Mouse (Mus musculus) cortical plate, adult 2 months (tissue): ENCODE results near the gene Traf4. TPM values are rescaled to one million over a fixed set of nuclear protein-coding genes. Genes with fewer than 3 reads are reported as not detected.
A peak's percentile ranks its signal among the peaks of the same experiment; 100 is the strongest.

Experiments used
- H3K27ac ChIP-seq: fragments of 200-500 bp; 2 replicates; pipeline ENCODE4 v1.5.1; 2012; ENCODE audit warnings: low read length, control low read depth, inconsistent platforms; ENCODE audit not compliant: insufficient read depth
- H3K4me1 ChIP-seq: fragments of 200-500 bp; 2 replicates; pipeline ENCODE4 v1.6.1; 2011; ENCODE audit warnings: low read length; ENCODE audit not compliant: control insufficient read depth, insufficient read depth
- H3K4me3 ChIP-seq: fragments of 200-500 bp; 2 replicates; pipeline ENCODE4 v1.5.1; 2011; ENCODE audit warnings: mild to moderate bottlenecking, low read length, control low read depth; ENCODE audit not compliant: insufficient read depth
- CTCF ChIP-seq: fragments of 200-500 bp; IDR thresholded peaks from 2 replicates; pipeline ENCODE4 v1.5.1; 2011; ENCODE audit warnings: mild to moderate bottlenecking, control low read depth, low read length; ENCODE audit not compliant: insufficient read depth; ENCODE audit errors: extremely low read depth
- POLR2A ChIP-seq: fragments of 200-500 bp; IDR thresholded peaks from 2 replicates; pipeline ENCODE4 v1.6.1; 2011; ENCODE audit warnings: mild to moderate bottlenecking, low read length, control low read depth; ENCODE audit not compliant: insufficient read depth; ENCODE audit errors: extremely low read depth
- polyA plus RNA-seq: library from polyadenylated mRNA; depleted of rRNA; stranded (reverse); fragments of >200 nt; gene quantifications from 2 replicates; pipeline ENCODE4 v1.2.3, GENCODE M21; 2012

The Traf4 gene
- polyA plus RNA-seq, 1 experiment, result 19.6 TPM

GRCm38 (mm10) chr11:78126739-78127138, 38.6 kb downstream of the Traf4 start:
- Histone ChIP-seq H3K27ac (no peak overlapping the region), H3K4me3 (no peak overlapping the region), H3K4me1 (peaks cover 4% of the 10 kb centered on the region; the same call in 1 of the 2 replicates)
- TF ChIP-seq CTCF, result no peak

GRCm38 (mm10) chr11:78125691-78126090, 39.7 kb downstream of the Traf4 start:
- TF ChIP-seq CTCF (no peak), POLR2A (no peak)
- peaks cover 4% of the 10 kb centered on the region; the same call in 1 of the 2 replicates for H3K4me1 ChIP-seq
- no peak overlapping the region for H3K27ac ChIP-seq
- H3K4me3 ChIP-seq, result no peak overlapping the region

- no peak overlapping the region for H3K27ac ChIP-seq
- no peak for TF ChIP-seq CTCF
- TF ChIP-seq POLR2A, result no peak
- peaks cover 4% of the 10 kb centered on the region; the same call in 1 of the 2 replicates for H3K4me1 ChIP-seq
- no peak overlapping the region for H3K4me3 ChIP-seq
These were observed 41.6 kb downstream of the Traf4 start for GRCm38 (mm10) chr11:78123782-78124181.

- Histone ChIP-seq H3K4me3 (no peak overlapping the region), H3K27ac (no peak overlapping the region), H3K4me1 (peaks cover 5% of the 10 kb centered on the region; the same call in 1 of the 2 replicates)
- TF ChIP-seq POLR2A (no peak), CTCF (no peak)
These were observed 42.6 kb downstream of the Traf4 start for GRCm38 (mm10) chr11:78122815-78123214.

GRCm38 (mm10) chr11:78121176-78121575, 44.2 kb downstream of the Traf4 start:
- no peak overlapping the region for H3K27ac ChIP-seq
- H3K4me1 ChIP-seq, result peaks cover 5% of the 10 kb centered on the region; the same call in 1 of the 2 replicates
- TF ChIP-seq POLR2A (no peak), CTCF (no peak)
- H3K4me3 ChIP-seq, result no peak overlapping the region

- Histone ChIP-seq H3K4me3 (no peak overlapping the region), H3K4me1 (peaks cover 1% of the 10 kb centered on the region; the same call in 1 of the 2 replicates), H3K27ac (no peak overlapping the region)
- TF ChIP-seq POLR2A, result no peak
- no peak for TF ChIP-seq CTCF
These were observed 45.5 kb downstream of the Traf4 start for GRCm38 (mm10) chr11:78119898-78120297.

- Histone ChIP-seq H3K4me1 (peaks cover 8% of the 10 kb centered on the region), H3K4me3 (no peak overlapping the region), H3K27ac (no peak overlapping the region)
- no peak for TF ChIP-seq POLR2A
These were observed 46.9 kb downstream of the Traf4 start for GRCm38 (mm10) chr11:78118467-78118866.

- H3K27ac ChIP-seq, result no peak overlapping the region
- TF ChIP-seq CTCF, result no peak
- no peak for TF ChIP-seq POLR2A
- H3K4me1 ChIP-seq, result peaks cover 10% of the 10 kb centered on the region
- H3K4me3 ChIP-seq, result peak overlapping the region; percentile 79
These were observed 49.3 kb downstream of the Traf4 start for GRCm38 (mm10) chr11:78116146-78116410.

- Histone ChIP-seq H3K4me3 (peak overlapping the region; percentile 79), H3K27ac (0 out of 2 replicates have a peak overlapping the region, but pooled peaks have one; percentile 59), H3K4me1 (peaks cover 10% of the 10 kb centered on the region)
- TF ChIP-seq CTCF, result no peak
- no peak for TF ChIP-seq POLR2A
These were observed 49.8 kb downstream of the Traf4 start for GRCm38 (mm10) chr11:78115367-78116145.

- H3K4me1 ChIP-seq, result peaks cover 10% of the 10 kb centered on the region
- H3K27ac ChIP-seq, result peak overlapping the region; percentile 32; the same call in 1 of the 2 replicates
- TF ChIP-seq CTCF (no peak), POLR2A (no peak)
- peak overlapping the region; percentile 79 for H3K4me3 ChIP-seq
These were observed 50.6 kb downstream of the Traf4 start for GRCm38 (mm10) chr11:78114676-78115366.
